Mouse (Mus musculus) brain, embryonic 18.5 days (tissue): ENCODE measurements around the gene Klf2.

Experiments used
- DNase-seq: peaks from one replicate; pipeline ENCODE4 v3.0.0-alpha.2; 2012; ENCODE audit warnings: low read depth, low spot score

The Klf2 gene

GRCm38 (mm10) chr8:72318801-72319322 is at the start of gene Klf2:
Gene Klf2, plus strand, starts transcription at chr8:72319033.
- peak; percentile 62 for DNase-seq

GRCm38 (mm10) chr8:72270606-72271005 is 48.2 kb upstream of the Klf2 start:
- no peak for DNase-seq

GRCm38 (mm10) chr8:72271051-72271660 is 47.7 kb upstream of the Klf2 start:
- no peak for DNase-seq

GRCm38 (mm10) chr8:72271691-72272090 is 47.1 kb upstream of the Klf2 start:
- DNase-seq: no peak

GRCm38 (mm10) chr8:72272361-72272760 is 46.5 kb upstream of the Klf2 start:
- DNase-seq: no peak

- no peak for DNase-seq
Observed at GRCm38 (mm10) chr8:72273111-72273770, 45.6 kb upstream of the Klf2 start.

GRCm38 (mm10) chr8:72273807-72274206 is 45.0 kb upstream of the Klf2 start:
- no peak for DNase-seq

- DNase-seq: no peak
Observed at GRCm38 (mm10) chr8:72277244-72277643, 41.6 kb upstream of the Klf2 start.

- no peak for DNase-seq
Observed at GRCm38 (mm10) chr8:72279151-72279550, 39.7 kb upstream of the Klf2 start.

GRCm38 (mm10) chr8:72281634-72282033 is 37.2 kb upstream of the Klf2 start:
- no peak for DNase-seq

GRCm38 (mm10) chr8:72285285-72285684 is 33.5 kb upstream of the Klf2 start:
- DNase-seq: no peak

- no peak for DNase-seq
Observed at GRCm38 (mm10) chr8:72289051-72289450, 29.8 kb upstream of the Klf2 start.

- DNase-seq: no peak
Observed at GRCm38 (mm10) chr8:72291104-72291503, 27.7 kb upstream of the Klf2 start.

- no peak for DNase-seq
Observed at GRCm38 (mm10) chr8:72293309-72293708, 25.5 kb upstream of the Klf2 start.

GRCm38 (mm10) chr8:72295125-72295524 is 23.7 kb upstream of the Klf2 start:
- DNase-seq: no peak

- peak; percentile 24 for DNase-seq
Observed at GRCm38 (mm10) chr8:72295679-72296078, 23.2 kb upstream of the Klf2 start.

- no peak for DNase-seq
Observed at GRCm38 (mm10) chr8:72296561-72296960, 22.3 kb upstream of the Klf2 start.

- DNase-seq: no peak
Observed at GRCm38 (mm10) chr8:72298928-72299327, 19.9 kb upstream of the Klf2 start.

GRCm38 (mm10) chr8:72300654-72301400 is 18.0 kb upstream of the Klf2 start:
- DNase-seq: no peak

- no peak for DNase-seq
Observed at GRCm38 (mm10) chr8:72301497-72301896, 17.3 kb upstream of the Klf2 start.

GRCm38 (mm10) chr8:72302986-72303612 is 15.7 kb upstream of the Klf2 start:
- no peak for DNase-seq

- DNase-seq: no peak
Observed at GRCm38 (mm10) chr8:72303633-72304032, 15.2 kb upstream of the Klf2 start.
